Mouse (Mus musculus) embryonic facial prominence, embryonic 10.5 days (tissue): ENCODE measurements around the gene Sirpb1a. TPM values are rescaled to one million over a fixed set of nuclear protein-coding genes. Genes with fewer than 3 reads are reported as not detected.

Experiments used
- polyA plus RNA-seq: library from polyadenylated mRNA; unstranded; fragments of >200 nt; fragmentation: Nextera tagmentation; extraction: Ambion mirVana; gene quantifications from 2 replicates; pipeline ENCODE4 v1.2.1, GENCODE M21; 2016

Sirpb1a gene
- polyA plus RNA-seq, 1 experiment from 2014 or later = not detected

Other genes starting within 250 kb of the Sirpb1a start
- gene Gm9733, start 94.2 kb downstream of the Sirpb1a start, polyA plus RNA-seq = not detected in 2 replicates
- not detected in 2 replicates for gene Sirpb1b, start 148.5 kb upstream of the Sirpb1a start, polyA plus RNA-seq